Mouse (Mus musculus) MEL (cell line): ENCODE data around the gene Tm4sf20.

ENCODE experiments used
- CTCF ChIP-seq, 3 experiments: IDR thresholded peaks in 2 of 3; conservative IDR thresholded peaks in 1 of 3; 2 replicates each; pipeline ENCODE4 v1.5.1; 2011 to 2012; ENCODE audit warnings: low read length in 3 of 3, low read depth in 2 of 3, mild to moderate bottlenecking in 2 of 3, improper control_type of control experiment in 1 of 3, inconsistent platforms in 1 of 3, mixed read lengths in 1 of 3, moderate library complexity in 1 of 3; ENCODE audit not compliant: control insufficient read depth in 1 of 3, insufficient read depth in 1 of 3, poor library complexity in 1 of 3, severe bottlenecking in 1 of 3
- MAX ChIP-seq: IDR thresholded peaks from 2 replicates; pipeline ENCODE4 v1.6.1; 2011; ENCODE audit warnings: low read length, improper control_type of control experiment
- USF1 ChIP-seq: IDR thresholded peaks from 2 replicates; pipeline ENCODE4 v1.6.1; 2014; ENCODE audit warnings: low read depth, mild to moderate bottlenecking, inconsistent platforms, low read length, improper control_type of control experiment, moderate library complexity

GRCm38 (mm10) chr1:82766227-82766626 lies 2.0 kb downstream of the Tm4sf20 start:
- TF ChIP-seq USF1 (no peak), CTCF (IDR thresholded peaks at IDR 0.05 in 2 of 3, conservative IDR thresholded peaks at IDR 0.05 in 1 of 3; ENCODE audit: control insufficient read depth in 1 of 3, insufficient read depth in 1 of 3, low read depth in 2 of 3, low read length in 3 of 3, poor library complexity in 1 of 3, severe bottlenecking in 1 of 3) (no peak), MAX (no peak)
